Comparison of ENCODE assay signal across 8 mouse cellular contexts in genomic region chr8:84662581-84663065, GRCm38 (mm10). TPM values are rescaled to one million over a fixed set of nuclear protein-coding genes. Genes with fewer than 3 reads are reported as not detected.
DNase-seq lines count a peak whose midpoint lies in the region; ATAC-seq and TF ChIP-seq lines count a peak whose summit lies in the region.

Gene Ier2 (minus strand): TSS chr8:84662852.

- peak within 1 kb of the TSS; percentile 73 for H3K4me3 ChIP-seq in lung, embryonic 15.5 days
- H3K4me3 ChIP-seq in olfactory bulb, adult 2 months (ENCODE audit: insufficient read depth, low read depth, low read length), result peak within 1 kb of the TSS; percentile 56

- H3K4me2 ChIP-seq in lung, embryonic 15.5 days, result peak within 1 kb of the TSS; percentile 76

- WGBS in lung, embryonic 15.5 days, result under 1% methylated on average over 27 of the region's 27 CpGs
- WGBS in olfactory bulb, adult 2 months, result under 1% methylated on average over 27 of the region's 27 CpGs

- no peak for TF ChIP-seq CTCF in olfactory bulb, adult 2 months (IDR thresholded peaks at IDR 0.05; ENCODE audit: insufficient read depth, low read depth, low read length)

- peak; percentile 43 to 63 for ATAC-seq in hematopoietic stem cell, adult 5-6 weeks (replicated peaks in 1 of 2; ENCODE audit: insufficient read depth in 1 of 2, low FRiP score in 2 of 2, low TSS enrichment in 1 of 2, low read depth in 1 of 2, poor library complexity in 2 of 2, severe bottlenecking in 2 of 2)
- ATAC-seq in lung, embryonic 15.5 days (ENCODE audit: borderline replicate concordance, extremely low read depth, low FRiP score, low TSS enrichment), result peak; percentile 78

- H3K9me3 ChIP-seq in lung, embryonic 15.5 days, result no peaks in the 10 kb centered on the region

- peaks cover 2% of the 10 kb centered on the region; the same call in 1 of the 2 replicates for H3K36me3 ChIP-seq in lung, embryonic 15.5 days

- no peaks in the 10 kb centered on the region for H3K27me3 ChIP-seq in lung, embryonic 15.5 days

- peaks cover 49% of the 10 kb centered on the region for H3K4me1 ChIP-seq in lung, embryonic 15.5 days
- peaks cover 28% of the 10 kb centered on the region for H3K4me1 ChIP-seq in olfactory bulb, adult 2 months (ENCODE audit: control insufficient read depth, insufficient read depth, low read length)

- peak; percentile 93 for DNase-seq in MEL-GATA-1-ER (ENCODE audit: extremely low read depth, low read depth)
- DNase-seq in cerebellum, adult 8-10 months, result peak; percentile 95
- peak; percentile 97 for DNase-seq in forelimb bud, embryonic 11.5 days (ENCODE audit: low read depth, low spot score)
- DNase-seq in layer of hippocampus, adult 9-10 months (ENCODE audit: low spot score), result peak; percentile 91
- DNase-seq in thymus, adult 18-20 months, result peak; percentile 83 to 90

- peak within 1 kb of the TSS; percentile 66 for H3K9ac ChIP-seq in lung, embryonic 15.5 days

- H3K27ac ChIP-seq in lung, embryonic 15.5 days, result peak within 1 kb of the TSS; percentile 97
- peak within 1 kb of the TSS; percentile 33 for H3K27ac ChIP-seq in olfactory bulb, adult 2 months (ENCODE audit: insufficient read depth, low read depth, low read length)

- peak; percentile 98 for TF ChIP-seq POLR2A in olfactory bulb, adult 2 months (IDR thresholded peaks at IDR 0.05; ENCODE audit: insufficient read depth, low read depth, low read length)

RNA-seq across cellular contexts. Expression of gene Ier2, which starts in this region (rescaled TPM):
- 105 and 115 TPM in 2 replicates for total RNA-seq in hematopoietic stem cell, adult 5-6 weeks (2017)
- polyA plus RNA-seq in lung, embryonic 15.5 days (2015; fragmentation: Nextera tagmentation; extraction: Ambion mirVana), result 91.2 and 92.0 TPM in 2 replicates
- polyA plus RNA-seq in olfactory bulb, adult 2 months (2012; ENCODE audit: insufficient read depth, insufficient read length, low replicate concordance, missing spikeins), result not detected in 2 replicates

Comparison
In these comparisons a context has a peak if more than half of its experiments do, and no peak if none do; other contexts are left out.
1. Peak in every context shown above with its lines: DNase-seq, ATAC-seq, H3K4me3 ChIP-seq and H3K27ac ChIP-seq.
2. RNA of gene Ier2 (polyA plus RNA-seq): 91.2 to 92.0 TPM in lung, embryonic 15.5 days; not detected in olfactory bulb, adult 2 months; every median in the first group is over 10 times any median in the second.